Mouse (Mus musculus) mature B cell (primary cell): ENCODE measurements around the gene Mtfmt.

Experiments used
- in situ Hi-C: fragments of 300-500 bp; cut with MboI; formaldehyde crosslinking; loops from 2 replicates; pipeline ENCODE4 v1.14.3; 2019

The Mtfmt gene

GRCm38 (mm10) chr9:65435671-65436301 is at the start of gene Mtfmt:
TSS of gene Mtfmt (plus strand) at chr9:65435782.
- in situ Hi-C loops: no loop called here

- in situ Hi-C loops: no loop called here
Measured at GRCm38 (mm10) chr9:65386373-65387140, 49.0 kb upstream of the Mtfmt start.

DNA sequence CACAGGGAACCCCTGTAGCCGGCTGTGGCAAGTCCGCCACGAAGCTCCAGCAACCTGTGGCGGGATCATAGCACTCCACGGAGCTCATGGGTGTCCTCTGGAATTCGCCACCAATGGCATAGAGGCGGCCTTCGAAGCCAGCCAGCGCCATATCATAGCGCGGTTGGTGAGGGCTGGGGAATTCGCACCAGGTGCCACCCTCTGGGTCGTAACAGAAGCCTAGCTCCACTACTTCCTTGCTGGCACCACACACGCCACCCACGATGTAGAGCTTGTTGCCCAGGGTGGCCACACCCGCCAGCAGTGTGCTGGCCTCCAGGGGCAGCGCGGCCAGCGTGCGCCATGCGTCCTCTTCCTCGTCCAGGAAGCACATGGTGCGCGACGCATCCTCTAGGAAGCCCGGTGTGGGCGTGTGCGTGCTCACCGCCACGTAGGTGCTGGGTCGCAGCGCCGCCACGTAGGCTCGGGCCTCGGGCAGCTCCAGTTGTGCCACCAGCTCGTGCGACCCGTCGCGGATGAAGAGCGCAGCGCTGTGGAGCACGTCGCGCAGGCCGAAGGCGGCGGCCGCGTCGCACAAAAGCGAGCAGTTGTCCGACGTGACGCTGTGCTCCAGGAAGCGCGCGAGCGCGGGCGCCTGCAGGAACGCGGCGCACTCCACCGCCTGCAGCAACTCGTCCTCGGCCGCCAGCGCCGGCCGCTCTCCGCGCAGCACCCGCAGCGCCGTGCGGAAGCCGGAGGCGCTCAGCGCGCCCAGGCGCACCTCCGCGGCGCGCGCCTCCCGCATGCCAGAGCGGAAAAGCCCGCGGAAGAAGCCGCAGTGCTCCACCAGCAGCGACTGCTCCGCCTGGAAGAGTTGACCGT is 44.6 kb upstream of the Mtfmt start:
- in situ Hi-C loops: no loop called here

DNA sequence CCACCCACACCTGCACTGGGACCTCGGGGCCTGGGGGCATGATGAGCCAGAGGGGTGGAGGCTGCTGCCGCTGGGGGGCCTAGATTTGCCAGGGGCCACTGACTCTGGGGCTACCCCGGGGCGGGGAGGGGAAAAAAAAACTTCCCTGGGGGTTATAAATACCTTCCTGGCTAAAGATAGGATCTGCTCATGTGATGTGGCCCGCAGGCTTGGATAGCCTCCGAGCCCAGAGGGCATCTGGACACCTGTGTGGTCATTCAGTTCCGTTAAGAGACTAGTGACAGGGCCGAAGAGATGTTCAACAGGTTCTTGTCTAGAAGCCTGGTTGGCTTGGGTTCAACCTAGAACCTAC is 44.0 kb upstream of the Mtfmt start, which contains the start of gene Kbtbd13:
TSS of gene Kbtbd13 (minus strand) at position 40 of the 352 bp plus-strand sequence.
- in situ Hi-C loops: no loop called here

GRCm38 (mm10) chr9:65392638-65393364 is 42.8 kb upstream of the Mtfmt start:
- in situ Hi-C loops: no loop called here

GRCm38 (mm10) chr9:65393606-65394005 is 42.0 kb upstream of the Mtfmt start:
- in situ Hi-C loops: no loop called here

DNA sequence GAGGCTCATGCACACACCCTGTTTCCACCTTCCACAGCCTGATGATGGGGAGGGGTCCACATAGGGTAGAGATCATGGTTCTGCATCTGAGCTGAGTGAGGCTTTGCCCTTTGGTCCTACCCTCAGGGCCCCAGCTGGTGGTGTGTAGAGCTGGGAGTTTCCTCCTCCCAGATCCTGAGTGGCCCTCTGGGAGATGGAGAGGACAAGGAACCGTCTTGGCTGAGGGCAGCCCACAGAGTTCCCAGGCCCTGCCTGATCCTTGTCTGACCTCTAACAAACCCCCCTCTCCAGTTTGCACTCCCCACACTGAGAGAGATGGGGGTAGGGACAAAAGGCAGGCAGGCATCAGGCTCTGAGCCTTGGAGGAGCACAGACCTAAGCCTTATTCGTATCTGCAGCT is 41.2 kb upstream of the Mtfmt start:
- in situ Hi-C loops: no loop called here

GRCm38 (mm10) chr9:65398279-65398678 is 37.3 kb upstream of the Mtfmt start, which contains the start of gene Rasl12:
TSS of gene Rasl12 (plus strand) at chr9:65398506.
- in situ Hi-C loops: no loop called here

GRCm38 (mm10) chr9:65399934-65400333 is 35.6 kb upstream of the Mtfmt start:
- in situ Hi-C loops: no loop called here

DNA sequence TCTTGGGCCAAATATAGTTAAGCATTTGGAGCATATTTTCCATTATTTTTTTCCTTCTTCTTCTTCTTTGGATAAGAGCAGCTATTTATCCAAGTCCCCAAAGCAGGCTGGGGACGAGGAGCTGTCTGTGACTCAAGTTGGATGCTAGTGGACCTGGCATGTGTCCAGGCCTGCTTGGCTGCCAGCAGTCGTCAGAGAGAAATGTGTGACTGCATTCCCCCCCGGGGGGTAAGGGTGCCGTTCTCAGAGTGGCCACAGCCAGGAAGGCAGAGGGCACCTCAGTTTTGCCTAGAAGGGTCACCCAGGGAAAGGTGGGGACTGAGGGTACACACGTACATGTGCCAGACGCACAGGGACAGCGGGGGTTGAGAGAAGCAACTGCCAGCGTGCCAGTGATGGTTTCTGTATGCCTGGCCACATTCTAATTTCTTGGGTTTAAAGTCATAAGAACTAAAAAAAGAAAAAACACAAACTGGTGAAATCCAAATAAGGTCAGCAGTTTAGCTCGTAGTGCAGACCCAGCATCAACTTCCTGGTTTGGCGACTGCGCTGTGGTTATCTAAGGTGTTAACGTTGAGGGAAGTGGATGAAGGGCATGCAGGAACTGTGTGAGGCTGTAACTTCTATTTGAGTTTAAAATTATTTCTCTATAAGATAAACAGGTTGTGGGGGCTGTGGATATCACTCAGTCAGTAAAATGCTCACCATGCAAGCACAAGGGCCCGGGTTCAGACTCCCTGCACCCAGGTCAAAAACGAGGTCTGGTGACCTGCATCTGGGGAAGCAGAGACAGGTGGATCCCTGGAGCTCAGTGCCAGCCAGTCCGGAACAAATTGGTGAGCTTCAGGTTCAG is 31.0 kb upstream of the Mtfmt start:
- in situ Hi-C loops: no loop called here

- in situ Hi-C loops: no loop called here
Measured at GRCm38 (mm10) chr9:65405184-65405449, 30.5 kb upstream of the Mtfmt start.

DNA sequence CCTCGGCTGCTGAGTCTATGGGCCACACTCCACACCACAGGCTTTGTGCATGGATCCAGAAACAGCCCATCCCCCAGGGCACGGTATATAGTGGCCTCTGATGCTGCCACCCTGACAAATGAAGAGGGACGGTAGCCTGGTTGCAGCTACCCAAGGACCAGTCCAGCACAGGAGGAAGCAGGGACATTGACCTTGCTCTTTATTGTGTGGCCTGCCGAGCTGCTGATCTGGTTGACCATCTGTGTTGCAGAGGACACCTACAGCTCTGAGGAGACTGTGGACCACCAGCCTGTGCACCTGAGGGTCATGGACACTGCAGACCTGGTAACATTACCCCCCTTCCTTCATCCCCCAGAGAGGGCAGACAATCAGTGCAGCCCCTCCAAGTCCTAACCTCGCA is 28.3 kb upstream of the Mtfmt start:
- in situ Hi-C loops: no loop called here

DNA sequence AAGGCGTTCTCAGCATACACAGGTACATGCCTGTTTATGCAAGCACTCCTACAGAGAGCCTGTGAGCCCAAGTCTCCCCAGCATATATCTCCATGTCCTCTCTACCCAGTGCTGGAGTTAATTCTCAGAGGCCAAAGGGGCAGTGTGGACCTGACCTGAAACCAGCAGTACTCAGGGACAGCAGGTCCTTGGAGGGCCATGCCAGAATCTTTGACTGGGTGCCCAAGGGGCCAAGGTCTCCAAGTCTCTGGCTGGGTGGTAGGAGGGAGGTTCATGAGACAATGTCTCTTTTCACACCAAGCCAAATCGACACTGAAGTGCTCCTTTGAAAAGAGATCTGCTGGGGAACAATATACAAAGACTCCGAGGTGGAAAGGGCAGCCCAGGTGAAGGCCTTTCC is 27.7 kb upstream of the Mtfmt start:
- in situ Hi-C loops: no loop called here

DNA sequence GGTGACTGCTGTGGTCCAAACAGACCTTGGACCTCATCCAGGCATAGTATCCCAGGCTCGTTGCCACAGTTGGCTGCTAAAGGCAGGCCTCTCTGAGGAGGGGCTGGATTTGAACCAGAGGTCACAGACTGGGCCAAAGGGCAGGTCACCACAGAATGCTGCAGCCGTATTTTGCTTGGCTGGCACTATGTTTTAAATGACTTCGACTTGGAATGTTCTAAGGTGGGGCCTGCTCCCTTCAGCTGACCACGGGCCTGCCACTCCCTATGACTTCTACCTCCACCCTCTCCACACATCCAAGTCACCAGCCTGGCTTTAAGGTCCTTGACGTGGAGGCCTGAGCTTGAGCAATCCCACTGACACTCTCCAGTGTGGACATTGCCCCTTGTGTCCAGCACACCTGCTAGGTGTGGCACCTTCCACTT is 26.7 kb upstream of the Mtfmt start:
- in situ Hi-C loops: no loop called here

DNA sequence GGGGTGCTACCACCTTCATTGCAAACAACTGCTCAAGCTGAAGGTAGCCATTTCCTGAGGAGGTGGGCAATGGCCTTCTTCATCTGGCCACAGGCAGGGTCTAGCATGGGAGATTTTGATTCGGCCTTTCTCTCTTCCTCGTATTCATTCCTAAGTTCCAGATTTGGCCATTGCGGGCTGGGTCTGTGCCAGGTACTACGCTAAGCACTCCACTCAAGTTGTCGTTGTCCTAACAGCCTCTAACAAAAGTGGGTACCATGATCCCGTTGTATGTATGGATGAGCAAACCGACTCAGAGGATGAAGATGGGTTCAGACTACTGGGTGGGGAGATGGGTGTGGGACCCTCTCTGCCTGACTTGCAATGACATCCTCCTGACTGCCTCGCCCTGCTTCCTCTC is 25.2 kb upstream of the Mtfmt start:
- in situ Hi-C loops: no loop called here

- in situ Hi-C loops: no loop called here
Measured at GRCm38 (mm10) chr9:65411326-65411725, 24.3 kb upstream of the Mtfmt start.

DNA sequence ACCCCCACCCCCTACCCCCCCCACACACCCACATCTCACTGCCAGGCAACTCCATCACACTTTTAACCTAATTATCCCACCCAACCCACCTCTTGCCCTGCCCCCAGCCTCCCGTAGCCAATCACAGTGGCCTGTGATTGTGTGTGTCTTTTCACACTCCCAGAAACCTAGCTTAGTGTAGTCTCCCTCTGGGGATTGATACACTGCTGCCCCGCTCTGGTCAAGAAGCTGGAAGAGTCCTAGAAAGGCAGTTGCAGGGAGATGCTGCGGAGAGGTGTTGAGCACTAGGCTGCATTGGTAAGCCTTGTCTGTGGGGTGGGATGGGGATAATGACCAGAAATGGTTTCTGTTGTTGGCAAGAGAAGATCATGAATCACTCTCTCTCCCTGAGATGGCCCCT is 17.8 kb upstream of the Mtfmt start:
- in situ Hi-C loops: no loop called here

DNA sequence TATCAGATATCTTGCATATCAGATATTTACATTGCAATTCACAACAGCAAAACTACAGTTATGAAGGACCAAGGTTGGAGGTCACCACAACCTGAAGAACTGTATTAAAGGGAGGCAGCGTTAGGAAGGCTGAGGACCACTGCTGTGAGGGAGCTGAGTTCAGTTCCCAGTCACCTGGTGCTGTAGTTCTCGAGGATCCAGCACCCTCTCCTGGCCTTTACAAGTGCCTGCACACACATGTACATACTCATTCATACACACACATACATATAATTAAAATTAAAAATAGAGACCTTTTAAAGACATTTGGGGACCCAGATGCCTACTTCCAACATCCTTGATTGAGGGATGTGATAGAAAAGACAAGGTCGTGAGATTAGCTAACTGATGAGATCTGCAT is 15.9 kb upstream of the Mtfmt start:
- in situ Hi-C loops: no loop called here

GRCm38 (mm10) chr9:65422760-65423501 is 12.7 kb upstream of the Mtfmt start, which contains the start of gene Slc51b:
TSS of gene Slc51b (minus strand) at chr9:65422955.
- in situ Hi-C loops: no loop called here

GRCm38 (mm10) chr9:65424393-65424792 is 11.2 kb upstream of the Mtfmt start:
- in situ Hi-C loops: no loop called here
